Mouse (Mus musculus) heart, postnatal 0 days (tissue): ENCODE results near the gene Map1lc3a.

Source experiments
- CTCF ChIP-seq: IDR thresholded peaks from 2 replicates; pipeline ENCODE4 v1.5.1; 2016; ENCODE audit warnings: antibody characterized with exemption, control low read depth, low read depth
- EP300 ChIP-seq: IDR thresholded peaks from 2 replicates; pipeline ENCODE4 v1.6.1; 2016; ENCODE audit warnings: antibody characterized with exemption, low read depth

- TF ChIP-seq EP300 (no peak), CTCF (peak; percentile 69)
Measured at GRCm38 (mm10) chr2:155308936-155309592, 33.0 kb downstream of the Map1lc3a start.
